Mouse (Mus musculus): Measurements from ENCODE around the gene Iltifb. TPM values are rescaled to one million over a fixed set of nuclear protein-coding genes. Genes with fewer than 3 reads are reported as not detected.
"Not testable (repeated sequence)": the region's sequence is repeated elsewhere in the genome, so short reads cannot be mapped to it uniquely, and the experiment has no call there.

Gene Iltifb
- not detected in 2 replicates for polyA plus RNA-seq (2012; ENCODE audit: insufficient read depth, insufficient read length, low replicate concordance, missing spikeins)

DNA sequence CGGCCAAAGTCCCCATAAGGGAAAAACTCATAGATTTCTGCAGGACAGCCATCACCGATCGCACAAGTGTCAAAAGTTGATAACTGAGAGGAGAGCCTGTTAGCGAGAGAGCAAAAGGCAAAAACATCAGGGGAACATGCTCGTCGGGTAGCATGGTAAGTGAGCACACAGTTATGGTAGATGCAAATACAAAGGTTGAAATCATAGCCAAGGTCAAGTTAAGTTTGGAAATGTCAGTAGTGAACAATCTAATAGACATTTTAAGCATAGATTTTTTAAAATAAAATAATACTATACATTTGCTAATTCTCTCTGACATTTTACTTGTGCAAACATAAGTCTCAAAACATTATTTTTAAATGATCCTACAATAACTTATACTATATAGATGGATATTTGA lies at the start of gene Iltifb:
Gene Iltifb (minus strand): TSS at position 101 of the 400 bp plus-strand sequence.
- Histone ChIP-seq H3K27ac (ENCODE audit: insufficient read depth, low read depth, low read length) (no peak within 1 kb of the TSS), H3K4me1 (ENCODE audit: control insufficient read depth, insufficient read depth, low read length) (no peaks in the 10 kb centered on the region), H3K4me3 (ENCODE audit: insufficient read depth, low read depth, low read length) (no peak within 1 kb of the TSS)
- no peak for TF ChIP-seq POLR2A (IDR thresholded peaks at IDR 0.05; ENCODE audit: insufficient read depth, low read depth, low read length)
- no peak for TF ChIP-seq CTCF (IDR thresholded peaks at IDR 0.05; ENCODE audit: insufficient read depth, low read depth, low read length)
- WGBS: 97% methylated on average over 6 of the region's 6 CpGs

GRCm38 (mm10) chr10:118343155-118343554 lies 48.3 kb upstream of the Iltifb start, which contains the start of gene Gm9046:
Gm9046 (minus strand) TSS chr10:118343255.
- H3K4me3 ChIP-seq (ENCODE audit: insufficient read depth, low read depth, low read length); H3K27ac ChIP-seq (ENCODE audit: insufficient read depth, low read depth, low read length): not testable (repeated sequence)
- no CpG with 5 or more reads among the region's 14 CpGs for WGBS

GRCm38 (mm10) chr10:118337731-118338130 lies 42.9 kb upstream of the Iltifb start, which contains the start of gene Gm9045:
Gm9045 (minus strand) TSS chr10:118337831.
- H3K27ac ChIP-seq (ENCODE audit: insufficient read depth, low read depth, low read length); H3K4me1 ChIP-seq (ENCODE audit: control insufficient read depth, insufficient read depth, low read length); H3K4me3 ChIP-seq (ENCODE audit: insufficient read depth, low read depth, low read length): not testable (repeated sequence)
- no CpG with 5 or more reads among the region's 14 CpGs for WGBS

More at GRCm38 (mm10) chr10:118343155-118343554, 48.3 kb upstream of the Iltifb start, which contains the start of gene Gm9046:
- H3K4me1 ChIP-seq (ENCODE audit: control insufficient read depth, insufficient read depth, low read length): not testable (repeated sequence)

DNA sequence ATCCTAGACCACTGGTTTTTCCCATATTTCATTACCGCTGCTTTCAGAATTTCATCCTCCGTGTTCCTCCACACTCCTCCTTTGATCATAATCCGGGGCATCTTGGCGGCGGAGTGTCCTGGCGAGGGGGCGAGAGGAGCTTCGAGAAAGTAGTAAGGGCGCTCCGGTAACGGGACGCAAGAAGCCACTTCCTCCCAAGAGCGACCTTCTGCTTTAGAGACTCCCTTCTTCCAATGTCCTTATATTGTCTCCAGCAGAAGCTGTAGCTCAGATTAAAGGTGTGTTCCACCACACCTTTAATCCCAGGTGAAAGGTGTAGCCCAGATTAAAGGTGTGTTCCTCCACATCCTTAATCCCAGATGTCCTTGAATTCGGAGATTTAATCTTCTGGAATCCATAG lies 37.5 kb upstream of the Iltifb start, which contains the start of gene Gm9044:
Gene Gm9044 (minus strand): TSS at position 101 of the 400 bp plus-strand sequence.
- H3K4me1 ChIP-seq (ENCODE audit: control insufficient read depth, insufficient read depth, low read length); H3K27ac ChIP-seq (ENCODE audit: insufficient read depth, low read depth, low read length); H3K4me3 ChIP-seq (ENCODE audit: insufficient read depth, low read depth, low read length): not testable (repeated sequence)
- whole genome bisulfite sequencing: no CpG with 5 or more reads among the region's 14 CpGs

DNA sequence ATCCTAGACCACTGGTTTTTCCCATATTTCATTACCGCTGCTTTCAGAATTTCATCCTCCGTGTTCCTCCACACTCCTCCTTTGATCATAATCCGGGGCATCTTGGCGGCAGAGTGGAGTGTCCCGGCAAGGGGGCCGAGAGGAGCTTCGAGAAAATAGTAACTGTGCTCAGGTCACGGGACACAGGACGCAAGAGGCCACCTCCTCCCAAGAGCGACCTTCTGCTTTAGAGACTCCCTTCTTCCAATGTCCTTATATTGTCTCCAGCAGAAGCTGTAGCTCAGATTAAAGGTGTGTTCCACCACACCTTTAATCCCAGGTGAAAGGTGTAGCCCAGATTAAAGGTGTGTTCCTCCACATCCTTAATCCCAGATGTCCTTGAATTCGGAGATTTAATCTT lies 32.0 kb upstream of the Iltifb start, which contains the start of gene Gm9040:
Gene Gm9040 (minus strand): TSS at position 101 of the 400 bp plus-strand sequence.
- H3K27ac ChIP-seq (ENCODE audit: insufficient read depth, low read depth, low read length); H3K4me3 ChIP-seq (ENCODE audit: insufficient read depth, low read depth, low read length); H3K4me1 ChIP-seq (ENCODE audit: control insufficient read depth, insufficient read depth, low read length): not testable (repeated sequence)
- no CpG with 5 or more reads among the region's 11 CpGs for WGBS

GRCm38 (mm10) chr10:118319024-118319423 lies 24.2 kb upstream of the Iltifb start:
- Histone ChIP-seq H3K27ac (ENCODE audit: insufficient read depth, low read depth, low read length) (no peak overlapping the region), H3K4me3 (ENCODE audit: insufficient read depth, low read depth, low read length) (no peak overlapping the region), H3K4me1 (ENCODE audit: control insufficient read depth, insufficient read depth, low read length) (no peaks in the 10 kb centered on the region)
- WGBS: 80% methylated on average over 8 of the region's 8 CpGs
- TF ChIP-seq POLR2A (IDR thresholded peaks at IDR 0.05; ENCODE audit: insufficient read depth, low read depth, low read length) (no peak), CTCF (IDR thresholded peaks at IDR 0.05; ENCODE audit: insufficient read depth, low read depth, low read length) (no peak)

- H3K27ac ChIP-seq (ENCODE audit: insufficient read depth, low read depth, low read length); H3K4me3 ChIP-seq (ENCODE audit: insufficient read depth, low read depth, low read length); H3K4me1 ChIP-seq (ENCODE audit: control insufficient read depth, insufficient read depth, low read length): not testable (repeated sequence)
- 52% methylated on average over 2 of the region's 2 CpGs for WGBS
These were observed 7.3 kb upstream of the Iltifb start for GRCm38 (mm10) chr10:118302133-118302532.

- not testable (repeated sequence) for H3K4me3 ChIP-seq (ENCODE audit: insufficient read depth, low read depth, low read length); H3K4me1 ChIP-seq (ENCODE audit: control insufficient read depth, insufficient read depth, low read length); H3K27ac ChIP-seq (ENCODE audit: insufficient read depth, low read depth, low read length)
- WGBS: 92% methylated on average over 3 of the region's 5 CpGs
These were observed 11.8 kb downstream of the Iltifb start for GRCm38 (mm10) chr10:118283016-118283415.

- not testable (repeated sequence) for H3K4me3 ChIP-seq (ENCODE audit: insufficient read depth, low read depth, low read length); H3K27ac ChIP-seq (ENCODE audit: insufficient read depth, low read depth, low read length)
- 86% methylated on average over 7 of the region's 7 CpGs for WGBS
These were observed 12.3 kb downstream of the Iltifb start for GRCm38 (mm10) chr10:118282565-118282964.

DNA sequence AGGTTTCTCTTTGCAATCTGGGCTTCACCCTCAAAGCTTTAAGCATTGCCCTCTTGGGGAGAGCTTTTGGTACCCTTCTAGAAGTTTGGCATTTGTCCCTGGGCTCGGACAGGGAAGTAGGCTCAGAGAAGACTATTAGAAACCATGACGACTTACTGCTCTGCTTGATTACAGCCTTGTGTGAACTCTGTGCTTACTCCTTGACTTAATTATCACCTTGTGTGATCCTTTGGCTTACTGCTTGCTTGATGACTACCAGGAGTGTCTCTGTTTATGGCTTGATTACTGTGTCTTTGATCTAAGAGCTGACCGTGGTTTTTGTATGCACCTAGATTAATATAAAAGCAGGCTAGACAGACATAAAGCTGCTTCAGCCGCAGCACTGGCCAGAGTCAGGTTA lies 16.8 kb downstream of the Iltifb start:
- WGBS: no CpG with 5 or more reads among the region's 4 CpGs
- not testable (repeated sequence) for H3K4me1 ChIP-seq (ENCODE audit: control insufficient read depth, insufficient read depth, low read length); H3K27ac ChIP-seq (ENCODE audit: insufficient read depth, low read depth, low read length); H3K4me3 ChIP-seq (ENCODE audit: insufficient read depth, low read depth, low read length)

More at GRCm38 (mm10) chr10:118282565-118282964, 12.3 kb downstream of the Iltifb start:
- H3K4me1 ChIP-seq (ENCODE audit: control insufficient read depth, insufficient read depth, low read length): not testable (repeated sequence)

DNA sequence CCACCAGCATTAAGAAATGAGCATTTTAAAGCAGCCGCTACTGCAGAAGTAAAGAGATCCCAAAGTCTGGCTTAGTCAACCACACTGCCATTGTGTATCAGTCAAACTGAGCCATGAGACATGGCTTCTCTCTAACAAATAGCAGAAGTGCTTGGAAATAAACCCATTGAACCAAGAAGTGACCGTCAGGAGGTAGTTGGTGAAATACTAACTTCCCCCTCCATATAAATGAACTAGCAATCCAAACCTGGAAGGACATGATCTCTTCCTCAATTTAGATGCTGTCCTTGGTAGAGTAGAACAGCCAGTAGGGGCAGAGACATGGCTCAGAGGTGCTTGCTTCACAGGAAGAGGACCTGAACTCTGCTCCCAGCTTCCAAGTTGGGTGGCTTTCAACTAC lies 23.4 kb downstream of the Iltifb start:
- WGBS: no CpG with 5 or more reads among the region's 2 CpGs
- H3K4me3 ChIP-seq (ENCODE audit: insufficient read depth, low read depth, low read length); H3K27ac ChIP-seq (ENCODE audit: insufficient read depth, low read depth, low read length); H3K4me1 ChIP-seq (ENCODE audit: control insufficient read depth, insufficient read depth, low read length): not testable (repeated sequence)

DNA sequence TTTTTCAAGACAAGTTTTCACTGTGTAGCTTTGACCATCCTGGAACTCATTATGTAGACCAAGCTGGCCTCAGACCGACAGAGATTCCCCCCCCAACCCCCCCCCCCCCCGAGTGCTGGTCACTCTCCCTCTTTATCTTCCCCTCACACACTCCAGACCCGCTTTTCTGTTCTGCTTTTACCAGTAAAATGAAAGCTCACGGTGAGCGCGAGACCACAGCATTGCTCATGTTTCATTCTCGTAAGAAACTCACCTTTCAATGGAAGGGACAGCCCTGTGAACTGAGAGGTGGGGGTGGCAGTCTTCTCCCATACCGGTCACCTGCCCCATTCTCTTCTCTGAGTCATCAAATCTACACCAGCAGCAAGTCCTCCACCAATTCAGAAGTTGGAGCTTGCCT lies 26.0 kb downstream of the Iltifb start:
- not testable (repeated sequence) for H3K4me3 ChIP-seq (ENCODE audit: insufficient read depth, low read depth, low read length); H3K27ac ChIP-seq (ENCODE audit: insufficient read depth, low read depth, low read length); H3K4me1 ChIP-seq (ENCODE audit: control insufficient read depth, insufficient read depth, low read length)
- WGBS: 71% methylated on average over 2 of the region's 8 CpGs

DNA sequence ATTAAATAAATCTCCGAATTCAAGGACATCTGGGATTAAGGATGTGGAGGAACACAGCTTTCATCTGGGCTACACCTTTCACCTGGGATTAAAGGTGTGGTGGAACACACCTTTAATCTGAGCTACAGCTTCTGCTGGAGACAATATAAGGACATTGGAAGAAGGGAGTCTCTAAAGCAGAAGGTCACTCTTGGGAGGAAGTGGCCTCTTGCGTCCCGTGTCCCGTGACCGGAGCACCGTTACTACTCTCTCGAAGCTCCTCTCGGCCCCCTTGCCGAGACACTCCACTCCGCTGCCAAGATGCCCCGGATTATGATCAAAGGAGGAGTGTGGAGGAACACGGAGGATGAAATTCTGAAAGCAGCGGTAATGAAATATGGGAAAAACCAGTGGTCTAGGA lies 36.5 kb downstream of the Iltifb start, which contains the start of gene Gm32802:
Gene Gm32802 (plus strand): TSS at position 301 of the 400 bp plus-strand sequence.
- not testable (repeated sequence) for H3K4me1 ChIP-seq (ENCODE audit: control insufficient read depth, insufficient read depth, low read length); H3K4me3 ChIP-seq (ENCODE audit: insufficient read depth, low read depth, low read length); H3K27ac ChIP-seq (ENCODE audit: insufficient read depth, low read depth, low read length)
- WGBS: no CpG with 5 or more reads among the region's 13 CpGs

All from olfactory bulb, adult 2 months (tissue).